Mouse (Mus musculus): ENCODE results near the gene Map2. TPM values are rescaled to one million over a fixed set of nuclear protein-coding genes. Genes with fewer than 3 reads are reported as not detected.
A peak's percentile ranks its signal among the peaks of the same experiment; 100 is the strongest.

Gene Map2
- total and polyA plus RNA-seq, 2 experiments from 2014 or later: 341 to 1,392 TPM

DNA sequence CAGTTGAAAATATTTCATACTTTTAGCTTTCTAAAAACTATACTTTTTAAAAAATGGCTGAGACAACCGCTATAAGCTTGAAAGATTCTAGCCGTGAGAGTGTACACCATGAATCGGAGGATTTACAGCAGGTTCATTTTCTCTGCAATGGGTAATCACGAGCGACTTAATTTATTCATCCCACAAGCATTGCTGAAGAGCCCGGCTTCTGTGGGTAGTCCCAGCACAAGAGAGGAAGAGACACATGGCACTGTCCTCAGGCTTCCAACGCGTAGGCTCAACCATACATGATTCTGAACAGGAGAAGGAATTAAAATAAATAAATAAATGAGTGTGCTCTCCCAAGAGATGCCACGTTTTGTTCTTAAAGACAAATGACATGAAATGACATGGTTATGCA lies 148.4 kb downstream of the Map2 start:
- DNase-seq (ENCODE audit: low spot score) (peak; percentile 76), ATAC-seq (ENCODE audit: low FRiP score) (peak; percentile 60)
- no peaks in the 10 kb centered on the region for H3K36me3 ChIP-seq (ENCODE audit: insufficient read depth, low read length)
- 10% methylated on average over 9 of the region's 9 CpGs for WGBS
- peaks cover 19% of the 10 kb centered on the region for H3K4me1 ChIP-seq (ENCODE audit: insufficient read depth, low read length)
- no peaks in the 10 kb centered on the region for H3K27me3 ChIP-seq (ENCODE audit: insufficient read depth, low read length)
- H3K9me3 ChIP-seq (ENCODE audit: low read length): no peaks in the 10 kb centered on the region
- TF ChIP-seq CTCF (IDR thresholded peaks at IDR 0.05): no peak
- H3K4me3 ChIP-seq (ENCODE audit: low read depth, low read length): peak overlapping the region; percentile 57
- H3K4me2 ChIP-seq (ENCODE audit: low read depth, low read length, poor library complexity, severe bottlenecking): peak overlapping the region; percentile 51
- H3K9ac ChIP-seq (replicated peaks; ENCODE audit: low read length, poor library complexity, severe bottlenecking): peak overlapping the region; percentile 84
- peak overlapping the region; percentile 98 for H3K27ac ChIP-seq (ENCODE audit: low read depth, low read length)

- Histone ChIP-seq H3K27ac (ENCODE audit: low read depth, low read length) (no peak overlapping the region), H3K9ac (replicated peaks; ENCODE audit: low read length, poor library complexity, severe bottlenecking) (no peak overlapping the region), H3K36me3 (ENCODE audit: insufficient read depth, low read length) (no peaks in the 10 kb centered on the region), H3K4me2 (ENCODE audit: low read depth, low read length, poor library complexity, severe bottlenecking) (peak overlapping the region; percentile 51), H3K27me3 (ENCODE audit: insufficient read depth, low read length) (no peaks in the 10 kb centered on the region), H3K4me1 (ENCODE audit: insufficient read depth, low read length) (peaks cover 14% of the 10 kb centered on the region), H3K9me3 (ENCODE audit: low read length) (no peaks in the 10 kb centered on the region), H3K4me3 (ENCODE audit: low read depth, low read length) (peak overlapping the region; percentile 57)
- DNase-seq (ENCODE audit: low spot score): no peak
- TF ChIP-seq CTCF (IDR thresholded peaks at IDR 0.05): no peak
- no peak for ATAC-seq (ENCODE audit: low FRiP score)
Measured at GRCm38 (mm10) chr1:66324951-66325350, 149.9 kb downstream of the Map2 start.

GRCm38 (mm10) chr1:66328996-66329395 lies 153.9 kb downstream of the Map2 start:
- Histone ChIP-seq H3K27ac (ENCODE audit: low read depth, low read length) (no peak overlapping the region), H3K27me3 (ENCODE audit: insufficient read depth, low read length) (no peaks in the 10 kb centered on the region), H3K9ac (replicated peaks; ENCODE audit: low read length, poor library complexity, severe bottlenecking) (no peak overlapping the region), H3K36me3 (ENCODE audit: insufficient read depth, low read length) (no peaks in the 10 kb centered on the region), H3K4me3 (ENCODE audit: low read depth, low read length) (no peak overlapping the region), H3K9me3 (ENCODE audit: low read length) (no peaks in the 10 kb centered on the region), H3K4me1 (ENCODE audit: insufficient read depth, low read length) (peaks cover 9% of the 10 kb centered on the region), H3K4me2 (ENCODE audit: low read depth, low read length, poor library complexity, severe bottlenecking) (no peak overlapping the region)
- 63% methylated on average over 6 of the region's 6 CpGs for WGBS
- TF ChIP-seq CTCF (IDR thresholded peaks at IDR 0.05): no peak
- ATAC-seq (ENCODE audit: low FRiP score): no peak
- no peak for DNase-seq (ENCODE audit: low spot score)

DNA sequence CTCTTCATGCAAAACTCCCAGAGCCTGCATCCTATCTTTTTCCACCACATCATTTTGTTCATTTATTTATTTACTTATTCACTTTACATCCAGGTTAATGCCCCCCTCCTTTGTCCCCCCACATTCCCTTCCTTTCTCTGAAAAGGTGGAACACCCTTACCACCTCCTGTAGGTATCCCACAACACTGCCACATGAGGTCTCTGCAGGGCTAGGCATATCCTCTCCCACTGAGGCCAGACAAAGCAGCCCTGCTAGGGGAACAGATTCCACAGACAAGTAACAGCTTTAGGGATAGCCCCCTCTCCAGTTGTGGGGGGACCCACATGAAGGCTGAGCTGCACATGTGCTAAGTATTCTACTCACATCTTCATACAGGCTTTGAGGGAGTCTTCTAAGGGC lies 154.5 kb downstream of the Map2 start:
- TF ChIP-seq CTCF (IDR thresholded peaks at IDR 0.05): no peak
- Histone ChIP-seq H3K4me3 (ENCODE audit: low read depth, low read length) (no peak overlapping the region), H3K4me1 (ENCODE audit: insufficient read depth, low read length) (peaks cover 9% of the 10 kb centered on the region), H3K27ac (ENCODE audit: low read depth, low read length) (no peak overlapping the region), H3K4me2 (ENCODE audit: low read depth, low read length, poor library complexity, severe bottlenecking) (no peak overlapping the region), H3K27me3 (ENCODE audit: insufficient read depth, low read length) (no peaks in the 10 kb centered on the region), H3K9ac (replicated peaks; ENCODE audit: low read length, poor library complexity, severe bottlenecking) (no peak overlapping the region), H3K36me3 (ENCODE audit: insufficient read depth, low read length) (no peaks in the 10 kb centered on the region), H3K9me3 (ENCODE audit: low read length) (no peaks in the 10 kb centered on the region)
- ATAC-seq (ENCODE audit: low FRiP score) (0 out of 2 replicates have a peak, but pooled peaks have one; percentile 41), DNase-seq (ENCODE audit: low spot score) (no peak)

DNA sequence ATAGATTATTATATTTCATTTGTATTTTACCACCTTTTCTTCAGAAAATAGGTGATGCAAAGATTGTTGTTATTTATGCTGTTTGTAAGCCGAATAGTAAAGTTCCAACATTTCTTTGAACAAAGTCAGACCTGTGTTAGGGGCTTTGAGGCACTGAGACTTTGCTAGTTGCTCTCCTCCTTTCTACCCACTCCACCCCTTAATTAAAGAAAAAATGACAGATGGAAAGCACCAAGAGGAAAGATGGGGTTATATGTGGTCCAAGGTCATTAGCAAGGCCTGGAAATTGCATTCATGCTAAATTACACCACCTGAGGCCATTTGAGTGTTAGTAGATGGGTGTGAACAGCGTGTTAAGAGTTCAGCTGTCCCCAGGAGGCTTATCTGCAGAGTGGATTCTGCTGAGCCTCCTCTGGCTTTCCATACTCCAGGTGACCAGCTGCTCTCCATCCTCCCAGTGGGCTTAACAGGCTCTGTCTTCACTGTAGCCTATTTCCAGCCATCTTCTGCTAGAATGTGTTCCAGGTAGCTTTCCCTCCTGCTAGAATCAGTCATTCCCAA lies 160.7 kb downstream of the Map2 start:
- Histone ChIP-seq H3K27ac (ENCODE audit: low read depth, low read length) (no peak overlapping the region), H3K4me3 (ENCODE audit: low read depth, low read length) (no peak overlapping the region), H3K27me3 (ENCODE audit: insufficient read depth, low read length) (no peaks in the 10 kb centered on the region), H3K9me3 (ENCODE audit: low read length) (no peaks in the 10 kb centered on the region), H3K4me1 (ENCODE audit: insufficient read depth, low read length) (0 out of 2 replicates have a peak, but pooled peaks cover 2% of the 10 kb centered on the region), H3K36me3 (ENCODE audit: insufficient read depth, low read length) (no peaks in the 10 kb centered on the region), H3K4me2 (ENCODE audit: low read depth, low read length, poor library complexity, severe bottlenecking) (no peak overlapping the region), H3K9ac (replicated peaks; ENCODE audit: low read length, poor library complexity, severe bottlenecking) (no peak overlapping the region)
- DNase-seq (ENCODE audit: low spot score) (no peak), ATAC-seq (ENCODE audit: low FRiP score) (peak; percentile 44; the same call in 1 of the 2 replicates)
- 56% methylated on average over 2 of the region's 2 CpGs for WGBS
- no peak for TF ChIP-seq CTCF (IDR thresholded peaks at IDR 0.05)

DNA sequence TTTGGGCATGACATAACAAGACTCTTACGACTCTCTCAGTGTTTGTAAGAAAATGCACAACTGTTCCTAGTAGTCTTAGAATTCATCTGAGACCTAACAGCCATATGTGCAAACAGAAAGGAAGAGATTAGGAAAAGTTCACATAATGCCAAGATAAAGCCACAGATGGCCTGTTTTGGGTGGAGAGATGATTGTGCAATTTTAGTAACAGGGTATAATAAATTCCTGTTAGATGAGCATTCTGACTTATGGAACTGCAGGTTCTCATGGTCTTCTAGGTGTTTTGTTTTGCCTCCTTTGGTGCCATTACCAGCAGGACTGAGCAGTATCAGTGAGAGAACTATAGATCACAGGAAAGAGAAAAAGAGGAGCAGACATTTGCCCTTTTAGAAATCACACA lies 164.1 kb downstream of the Map2 start:
- H3K4me3 ChIP-seq (ENCODE audit: low read depth, low read length): no peak overlapping the region
- 56% methylated on average over 1 of the region's 1 CpGs for WGBS
- H3K4me2 ChIP-seq (ENCODE audit: low read depth, low read length, poor library complexity, severe bottlenecking): no peak overlapping the region
- DNase-seq (ENCODE audit: low spot score) (no peak), ATAC-seq (ENCODE audit: low FRiP score) (no peak)
- H3K27ac ChIP-seq (ENCODE audit: low read depth, low read length): no peak overlapping the region
- H3K27me3 ChIP-seq (ENCODE audit: insufficient read depth, low read length): no peaks in the 10 kb centered on the region
- no peak for TF ChIP-seq CTCF (IDR thresholded peaks at IDR 0.05)
- H3K4me1 ChIP-seq (ENCODE audit: insufficient read depth, low read length): 0 out of 2 replicates have a peak, but pooled peaks cover 2% of the 10 kb centered on the region
- H3K9me3 ChIP-seq (ENCODE audit: low read length): no peaks in the 10 kb centered on the region
- H3K36me3 ChIP-seq (ENCODE audit: insufficient read depth, low read length): no peaks in the 10 kb centered on the region
- H3K9ac ChIP-seq (replicated peaks; ENCODE audit: low read length, poor library complexity, severe bottlenecking): no peak overlapping the region
